Mouse (Mus musculus) liver, embryonic 14.5 days (tissue): ENCODE results near the gene Olfr329-ps.

ENCODE experiments used
- CTCF ChIP-seq: IDR thresholded peaks from 2 replicates; pipeline ENCODE4 v1.5.1; 2016; ENCODE audit warnings: antibody characterized with exemption, low read depth, control low read depth
- EP300 ChIP-seq: IDR thresholded peaks from 2 replicates; pipeline ENCODE4 v1.6.1; 2016; ENCODE audit warnings: antibody characterized with exemption, low read depth

DNA sequence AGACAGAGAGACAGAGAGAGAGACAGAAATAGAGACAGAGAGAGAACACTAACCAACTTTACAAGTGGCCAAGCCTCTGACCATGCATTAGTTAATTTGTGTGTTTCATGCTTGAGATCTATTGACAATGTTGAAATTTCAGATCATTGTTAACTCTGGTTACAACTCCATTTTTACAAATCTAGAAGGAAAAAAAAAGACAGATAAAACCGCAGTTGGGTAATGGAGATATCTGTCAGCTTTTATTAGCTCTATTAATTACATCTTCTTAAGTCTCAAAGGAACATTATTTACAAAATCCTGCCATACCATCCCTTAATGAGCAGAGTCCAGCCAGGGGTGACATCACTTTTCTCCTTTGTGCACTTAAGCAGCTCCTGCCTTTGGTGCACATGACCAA is 31.2 kb upstream of the Olfr329-ps start, which contains the start of gene Olfr325:
- TF ChIP-seq EP300, result no peak
- no peak for TF ChIP-seq CTCF
